Mouse (Mus musculus): Measurements from ENCODE around the gene Fau.

DNA sequence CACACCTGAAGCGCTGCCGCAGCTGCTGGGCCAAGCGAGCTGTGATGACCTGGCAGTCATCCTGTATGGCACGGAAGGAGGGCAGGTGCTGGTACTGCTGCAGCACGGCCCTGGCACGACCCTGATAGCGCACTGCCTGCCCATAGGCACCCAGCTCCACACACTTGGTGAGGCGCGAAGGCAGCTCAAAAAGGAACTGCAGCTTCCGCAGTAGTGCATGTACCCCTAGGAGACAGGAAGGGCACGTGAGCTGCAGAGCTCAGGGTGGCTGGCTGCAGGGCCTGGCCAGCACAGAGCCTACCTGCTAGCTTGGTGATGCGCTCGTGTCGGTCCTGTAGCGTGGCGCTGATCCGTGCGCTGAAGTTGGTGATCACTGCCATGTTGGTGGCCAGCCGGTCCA lies 13.6 kb downstream of the Fau start:
- TF ChIP-seq CTCF (IDR thresholded peaks at IDR 0.05; ENCODE audit: low read depth, low read length) = no peak
- no peak for TF ChIP-seq POLR2A (IDR thresholded peaks at IDR 0.05; ENCODE audit: extremely low read depth, insufficient read depth, low read length)
